Mouse (Mus musculus) gastrocnemius, postnatal 14 days (tissue): Measurements from ENCODE around the gene Tyk2. TPM values are rescaled to one million over a fixed set of nuclear protein-coding genes. Genes with fewer than 3 reads are reported as not detected.

ENCODE experiments used
- DNase-seq: peaks from one replicate; pipeline ENCODE4 v3.0.0; 2021; ENCODE audit warnings: mixed read lengths
- intact Hi-C: fragments of 180-260 bp; cut with DNase I; formaldehyde crosslinking; loops from one replicate; pipeline ENCODE4 v1.15.1; 2025; ENCODE audit warnings: low total_unique reads
- total RNA-seq, 2 experiments: library from RNA; stranded (reverse); gene quantifications; 2 replicates each; pipeline ENCODE4 v1.2.3; 2021

Gene Tyk2
- total RNA-seq, 2 experiments from 2014 or later, result 4.9 to 5.3 TPM

DNA sequence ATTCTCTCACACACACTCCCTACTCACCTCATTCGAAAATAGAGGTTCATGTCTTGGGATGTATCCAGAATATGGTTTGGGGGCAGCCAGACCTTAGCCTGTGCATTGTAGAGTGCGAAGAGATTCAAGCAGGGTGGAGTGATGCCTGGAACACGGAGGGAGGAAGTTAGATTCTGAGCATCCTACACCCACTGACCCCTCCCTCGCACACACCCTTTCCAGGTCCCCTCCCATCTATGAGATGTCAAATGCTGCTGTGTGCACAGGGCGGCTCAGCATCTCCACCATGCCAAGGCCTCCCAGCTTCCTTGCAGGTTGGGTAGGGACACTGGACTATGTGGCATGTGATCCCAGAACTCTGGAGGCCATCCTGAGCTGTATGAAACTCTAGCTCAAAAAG lies 6.2 kb downstream of the Tyk2 start:
- intact Hi-C loops, result no loop called here
- DNase-seq, result no peak

DNA sequence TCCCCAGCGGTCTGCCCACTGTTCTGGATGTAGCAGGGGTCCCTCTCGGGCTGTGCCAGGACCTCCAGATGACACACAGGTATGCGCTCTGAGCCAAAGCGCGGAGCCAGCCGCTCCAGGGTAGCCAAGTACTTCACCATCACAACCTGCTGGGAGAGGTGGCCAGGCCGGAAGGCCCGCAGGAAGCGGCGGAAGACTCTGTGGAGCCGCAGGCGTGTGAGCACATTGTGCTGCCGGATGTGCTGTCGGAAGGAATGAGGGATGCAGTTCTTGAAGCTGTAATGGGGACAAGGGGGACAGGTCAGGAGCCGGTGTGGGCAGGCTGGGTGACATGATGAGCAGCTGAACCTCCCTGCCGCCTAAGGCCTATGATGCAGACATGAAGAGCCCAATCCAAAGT lies 9.6 kb downstream of the Tyk2 start:
- intact Hi-C loops, result no loop called here
- no peak for DNase-seq

DNA sequence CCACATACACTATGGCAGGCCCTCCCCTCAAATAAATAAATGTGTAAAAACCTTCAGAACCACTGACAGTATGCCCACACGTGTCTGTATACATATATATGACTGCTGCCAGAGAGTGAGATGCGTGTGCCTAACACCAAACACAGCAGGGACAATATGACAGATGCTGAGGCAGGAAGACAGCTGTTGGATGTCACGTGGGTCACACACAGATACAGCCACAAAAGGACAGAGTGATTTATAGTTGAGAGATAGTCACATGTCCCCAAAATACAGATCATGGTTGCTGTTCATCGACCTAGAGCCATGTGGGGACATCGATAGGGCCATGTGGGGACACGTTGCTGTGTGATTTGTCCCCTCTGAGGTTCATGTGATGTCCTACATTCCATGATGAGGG lies 14.0 kb downstream of the Tyk2 start:
- DNase-seq, result no peak
- intact Hi-C loops, result no loop called here

DNA sequence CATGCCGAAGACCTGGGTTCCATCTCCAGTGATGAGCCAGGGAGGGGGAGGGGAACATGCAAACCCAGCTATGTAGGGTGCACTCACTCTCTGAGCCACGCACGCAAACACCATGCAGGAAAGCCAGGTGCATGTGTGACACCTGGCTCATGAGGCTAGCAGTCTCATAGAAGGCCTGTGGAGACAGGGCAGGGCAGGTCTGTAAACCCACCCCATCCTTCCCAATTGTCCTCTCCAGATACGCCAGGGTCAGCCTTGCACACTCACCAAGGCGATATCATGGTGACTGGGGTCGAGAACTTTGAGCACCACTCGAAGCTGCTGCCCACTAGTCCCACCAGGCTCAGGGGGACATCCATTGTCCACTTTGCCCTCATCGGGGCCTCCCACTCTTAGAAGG lies 15.9 kb downstream of the Tyk2 start:
- no peak for DNase-seq
- intact Hi-C loops, result no loop called here

DNA sequence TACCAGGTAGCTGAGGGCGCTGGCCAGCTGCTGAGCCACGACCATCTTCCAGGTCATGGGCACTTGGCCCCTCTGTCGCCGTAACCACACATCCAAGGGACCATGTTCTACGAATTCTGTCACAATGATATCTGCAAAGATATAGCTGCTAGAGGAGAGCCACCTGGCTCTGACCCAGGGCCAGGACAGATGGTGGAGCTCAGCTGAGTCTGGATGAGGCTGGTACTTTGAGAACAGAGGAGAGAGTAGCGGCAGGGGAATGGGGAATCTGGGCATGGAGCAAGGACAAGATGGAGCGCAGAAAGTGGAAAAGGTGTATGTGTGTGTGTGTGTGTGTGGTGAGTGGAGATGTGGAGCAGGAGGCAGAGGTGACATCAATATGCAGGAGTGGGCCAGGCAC lies 16.9 kb downstream of the Tyk2 start:
- intact Hi-C loops, result no loop called here
- DNase-seq, result no peak

DNA sequence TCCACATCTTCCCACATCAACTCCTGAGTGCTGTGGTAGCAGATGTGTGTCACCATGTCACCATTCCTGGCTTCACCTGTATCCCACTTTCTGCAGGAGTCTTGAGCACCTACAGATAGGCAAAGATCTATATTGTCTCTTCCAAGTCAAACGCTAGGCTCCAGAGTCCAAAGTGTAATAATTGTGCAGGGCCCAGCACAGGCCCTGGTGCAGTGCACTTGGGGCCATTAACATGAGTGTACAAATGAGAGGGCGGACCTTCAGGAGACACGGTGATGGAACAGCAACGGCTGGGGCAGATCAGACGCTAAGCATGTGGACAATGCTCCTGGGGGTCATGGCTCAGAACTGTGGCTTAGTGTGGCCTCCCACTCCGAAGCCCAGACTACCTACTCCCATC lies 17.3 kb downstream of the Tyk2 start:
- no peak for DNase-seq

DNA sequence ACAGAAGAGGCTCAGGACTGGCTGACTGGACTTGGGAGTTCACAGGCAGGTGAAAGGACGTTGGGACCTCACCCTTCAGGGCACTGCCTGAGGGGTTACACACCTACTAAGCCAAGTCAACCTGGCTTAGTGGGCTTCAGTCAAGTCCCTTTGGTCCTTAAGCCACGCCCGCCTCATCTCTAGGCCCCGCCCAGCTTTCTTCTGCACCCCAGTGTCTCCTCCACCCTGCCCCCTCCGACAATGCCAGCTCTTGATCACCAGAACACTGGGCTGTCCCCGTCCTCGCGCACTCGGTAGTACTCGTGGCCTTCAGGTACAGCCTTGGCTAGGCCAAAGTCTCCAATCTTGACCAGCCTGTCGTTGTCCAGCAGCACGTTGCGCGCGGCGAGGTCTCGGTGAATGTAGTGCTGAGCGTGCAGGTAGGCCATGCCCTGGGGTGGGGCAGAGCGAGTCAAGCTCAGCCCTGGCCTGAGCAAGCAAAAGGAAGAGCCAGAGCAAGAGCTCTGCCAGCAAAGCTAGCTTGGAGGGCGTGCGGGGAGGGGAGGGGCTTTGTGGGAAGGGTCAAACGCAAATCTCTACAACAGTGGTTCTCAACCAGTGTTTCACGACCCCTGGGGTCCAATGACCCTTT lies 23.3 kb downstream of the Tyk2 start:
- DNase-seq, result no peak
- intact Hi-C loops, result no loop called here

More for the DNA sequence above, 17.3 kb downstream of the Tyk2 start:
- intact Hi-C loops, result no loop called here

DNA sequence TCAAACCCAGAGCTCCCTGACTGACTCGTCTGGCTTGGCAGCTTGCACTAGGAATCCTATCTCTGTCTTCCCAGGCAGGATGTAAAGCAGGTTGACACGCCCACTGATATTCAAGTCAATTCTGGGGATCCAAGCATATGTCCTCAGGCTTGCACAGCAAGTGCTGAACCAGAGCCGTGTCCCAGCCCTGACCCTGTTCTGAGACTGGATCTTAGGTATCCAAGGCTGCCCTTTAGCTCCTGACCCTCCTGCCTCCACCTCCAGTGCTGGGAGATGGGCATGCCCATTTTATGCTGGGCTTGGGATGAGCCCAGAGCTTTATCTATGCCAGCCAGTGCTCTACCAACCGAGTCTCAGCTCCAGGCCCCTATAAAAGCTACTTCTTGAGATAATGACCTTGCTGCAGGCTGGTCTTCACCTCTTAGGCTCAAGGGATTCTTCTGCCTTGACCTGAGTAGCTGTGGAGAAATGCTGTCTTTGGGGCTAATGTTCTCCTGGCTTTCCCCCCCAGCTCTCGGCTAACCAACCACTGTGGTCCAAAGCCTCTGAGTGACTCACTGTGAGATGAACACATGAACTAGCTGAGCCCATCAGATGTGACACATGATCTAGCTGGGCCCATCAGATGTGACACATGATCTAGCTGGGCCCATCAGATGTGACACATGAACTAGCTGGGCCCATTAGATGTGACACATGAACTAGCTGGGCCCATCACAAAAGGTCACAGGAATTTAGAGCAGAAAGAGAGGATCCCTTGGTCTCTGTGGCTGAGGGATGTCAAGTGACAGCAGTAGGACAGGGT lies 25.1 kb downstream of the Tyk2 start:
- DNase-seq, result no peak
- intact Hi-C loops, result no loop called here

DNA sequence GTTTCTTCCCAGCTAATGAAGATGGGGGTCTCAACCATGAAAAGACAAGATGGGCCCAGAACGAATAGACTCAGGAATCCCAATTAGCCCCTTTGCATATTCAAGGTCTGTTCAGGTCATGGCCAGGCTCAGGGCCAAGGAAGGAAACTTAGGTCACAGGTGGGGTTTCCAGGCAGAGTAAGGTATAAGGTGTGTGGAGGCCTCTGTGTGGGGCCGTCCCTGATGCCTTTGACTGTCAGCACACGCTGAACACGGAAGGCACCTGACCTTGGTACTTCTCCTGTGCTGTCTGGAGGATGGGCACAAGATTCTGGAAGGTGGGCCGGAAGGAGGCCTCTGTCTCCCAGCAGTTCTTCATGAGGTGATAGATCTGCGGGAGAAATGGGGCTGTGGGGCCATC lies 26.2 kb downstream of the Tyk2 start:
- no peak for DNase-seq
- intact Hi-C loops, result no loop called here

DNA sequence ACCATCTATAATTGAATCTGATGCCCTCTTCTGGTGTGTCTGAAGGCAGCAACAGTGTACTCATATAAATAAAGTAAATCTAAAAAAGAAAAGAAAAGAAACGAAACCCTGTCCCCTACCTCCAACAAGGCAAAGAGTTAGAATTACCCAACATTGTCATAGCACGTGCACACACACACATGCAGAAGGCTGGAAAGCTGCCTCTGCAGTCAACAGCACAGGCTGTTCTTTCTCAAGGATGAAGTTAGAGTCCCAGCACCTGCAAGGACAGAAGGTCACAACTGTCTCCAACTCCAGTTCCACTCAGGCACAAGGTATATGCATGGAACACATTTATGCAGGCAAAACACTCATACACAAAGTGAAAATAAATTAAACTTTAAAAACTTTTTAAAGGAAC lies 29.0 kb downstream of the Tyk2 start:
- intact Hi-C loops, result no loop called here
- DNase-seq, result no peak

DNA sequence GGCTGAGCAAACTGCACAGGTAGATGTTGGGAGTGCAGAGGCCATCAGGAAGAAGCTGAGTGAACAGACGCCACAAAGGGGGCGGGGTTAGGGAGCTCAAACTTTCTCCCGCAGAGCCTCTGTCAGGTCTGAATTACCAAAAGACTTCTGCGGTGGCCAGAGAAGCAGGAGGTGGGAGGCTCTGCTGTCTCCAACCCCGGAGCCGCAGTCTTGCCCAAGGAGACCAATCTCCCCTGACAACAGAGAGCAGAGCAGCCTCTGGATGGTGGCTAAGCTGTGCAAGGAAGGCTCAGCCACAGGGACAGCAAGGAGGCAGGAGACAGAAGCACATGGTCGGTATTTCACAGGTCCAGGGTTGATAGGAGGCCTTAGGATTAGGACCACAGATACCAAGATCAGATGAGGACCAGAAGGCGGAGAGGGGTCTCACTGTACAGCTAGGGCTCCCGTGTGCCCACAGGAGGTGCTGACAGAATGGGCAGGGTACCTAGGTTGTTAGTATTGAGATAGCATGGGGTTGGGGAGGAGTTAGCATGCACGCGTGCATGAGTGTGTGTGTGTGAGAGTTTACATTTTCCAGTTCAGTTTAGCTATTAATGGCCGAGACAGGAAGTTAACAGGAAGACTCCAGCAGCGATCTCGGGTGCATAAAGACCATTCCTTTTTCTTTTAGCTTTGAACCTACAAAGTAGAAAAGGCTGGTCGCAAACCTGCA lies 30.4 kb downstream of the Tyk2 start:
- DNase-seq, result no peak
- intact Hi-C loops, result no loop called here

DNA sequence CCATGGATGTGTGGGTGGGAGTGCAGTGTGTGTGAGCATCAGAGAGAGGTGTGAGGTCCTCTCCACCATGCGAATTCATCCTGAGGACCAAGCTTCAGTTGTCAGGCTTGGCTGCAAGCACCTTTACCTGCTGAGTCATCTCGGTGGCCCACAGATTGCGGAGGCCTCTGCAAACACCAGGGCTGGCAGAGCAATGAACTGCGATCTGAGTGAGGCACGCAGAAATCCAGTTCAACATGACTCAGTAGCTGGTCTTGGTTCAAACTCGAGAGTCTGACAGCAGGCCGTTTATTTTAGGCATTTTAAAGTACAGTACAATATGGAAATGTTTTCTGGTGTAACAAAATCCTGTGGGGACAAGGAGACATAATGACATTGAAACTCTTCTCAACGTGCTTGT lies 33.2 kb downstream of the Tyk2 start:
- intact Hi-C loops, result no loop called here
- DNase-seq, result no peak

DNA sequence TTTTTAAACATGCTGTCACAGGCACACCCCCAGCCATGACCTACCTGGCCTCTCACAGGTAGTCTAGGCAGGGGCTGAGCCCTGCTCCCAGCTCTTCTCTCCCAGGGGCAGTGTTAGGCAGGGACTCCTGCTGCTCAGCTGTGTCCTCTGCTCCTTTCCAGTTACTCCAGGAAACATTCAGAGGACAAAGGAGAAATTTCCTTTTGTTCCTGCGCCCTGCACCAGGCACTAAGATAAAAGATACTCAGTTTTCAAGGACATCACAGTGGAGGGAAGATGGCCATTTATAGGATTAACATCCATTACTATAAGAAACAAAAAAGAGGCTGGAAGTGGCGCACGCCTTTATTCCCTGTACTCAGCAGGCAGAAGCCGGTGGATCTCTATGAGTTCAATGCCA lies 35.1 kb downstream of the Tyk2 start:
- intact Hi-C loops, result no loop called here
- no peak for DNase-seq

DNA sequence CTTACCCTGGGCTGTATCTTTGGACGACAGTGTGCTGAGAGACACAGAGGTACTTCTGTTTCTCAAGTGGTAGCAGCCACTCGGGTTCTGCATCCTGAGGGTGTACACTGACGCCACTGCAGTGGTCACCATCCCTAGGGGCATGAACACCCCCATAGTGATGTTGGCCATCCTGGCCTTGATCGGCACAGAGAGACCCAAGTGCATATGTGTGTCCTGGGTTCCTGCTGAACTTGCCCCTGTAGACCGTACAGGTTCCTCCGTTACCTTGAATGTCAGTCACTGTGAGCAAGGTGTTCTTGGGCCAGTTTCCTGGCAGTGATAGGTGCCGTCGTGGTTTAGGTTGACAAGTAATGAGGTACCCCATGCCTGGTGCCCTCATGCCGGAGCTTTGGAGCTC lies 37.6 kb downstream of the Tyk2 start:
- intact Hi-C loops, result no loop called here
- DNase-seq, result no peak

DNA sequence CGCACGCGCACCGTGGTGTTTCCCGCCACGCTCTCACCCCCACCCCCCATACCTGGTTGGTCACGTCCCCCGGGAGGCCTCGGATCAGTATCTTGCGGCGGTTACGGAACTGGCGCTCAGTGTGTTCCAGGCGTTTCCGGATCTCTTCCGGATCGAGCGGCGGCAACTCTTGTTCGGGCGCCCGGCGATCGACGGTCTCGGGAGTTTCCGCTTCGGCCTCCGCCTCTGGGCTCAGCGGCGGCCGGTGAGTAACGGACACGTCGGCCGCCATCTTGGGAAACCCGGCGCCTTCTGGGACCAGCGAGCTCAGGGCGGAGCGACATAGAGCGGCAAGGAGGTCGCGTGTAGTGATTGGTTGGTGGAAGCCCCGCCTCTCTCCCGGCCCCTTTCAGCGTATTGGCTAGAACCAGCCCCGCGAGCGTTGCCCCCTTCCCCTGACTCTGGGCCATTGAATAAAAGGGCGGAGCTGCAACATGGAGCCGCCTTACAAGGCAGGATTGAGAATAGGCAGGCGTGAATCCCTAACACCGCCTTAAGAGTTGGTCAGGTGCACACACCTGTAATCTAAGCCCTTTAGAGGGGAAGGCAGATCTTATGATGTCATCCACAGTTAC lies 39.2 kb downstream of the Tyk2 start, which contains the start of the genes Gm38431 and Raver1:
Gene Gm38431, minus strand, starts transcription at position 291 of the 614 bp plus-strand sequence.
Gene Raver1, minus strand, starts transcription at position 302 of the 614 bp plus-strand sequence.
- DNase-seq, result peak; percentile 98
- intact Hi-C loops, result no loop called here

DNA sequence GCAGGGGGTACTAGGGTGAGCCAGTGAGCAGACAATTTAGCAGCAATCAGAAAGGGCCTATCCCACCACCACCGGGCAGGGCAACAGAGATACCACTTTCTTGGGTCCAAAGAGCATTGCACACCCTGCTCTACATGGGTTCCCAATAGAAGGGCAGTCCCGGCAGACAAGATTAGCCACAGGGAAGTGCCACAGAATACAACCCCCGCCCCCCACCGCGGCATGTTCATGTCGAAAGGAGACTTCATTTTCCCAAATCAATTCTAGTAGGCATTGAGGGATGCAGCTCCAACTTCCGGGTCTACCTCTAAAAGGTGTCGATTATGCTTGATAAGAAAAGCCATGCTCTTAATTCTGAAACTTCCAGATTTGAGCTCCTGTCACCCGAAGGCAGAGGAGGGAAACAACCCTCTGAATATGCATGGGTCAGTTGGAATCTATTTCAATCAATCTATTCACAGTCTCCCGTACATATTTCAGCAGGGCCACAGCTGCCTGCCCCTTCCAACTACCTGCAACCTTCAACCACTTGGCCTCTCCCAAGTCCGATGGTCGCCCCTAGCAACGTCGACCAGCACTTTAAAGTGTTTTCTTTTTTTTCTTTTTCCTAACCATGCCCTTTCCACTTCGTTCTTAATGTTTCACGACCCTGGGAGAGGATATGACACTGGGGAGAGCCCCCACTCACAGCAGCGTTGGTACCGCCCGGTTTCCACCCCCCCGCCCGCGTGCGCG lies 39.9 kb downstream of the Tyk2 start:
- intact Hi-C loops, result no loop called here
- DNase-seq, result no peak

DNA sequence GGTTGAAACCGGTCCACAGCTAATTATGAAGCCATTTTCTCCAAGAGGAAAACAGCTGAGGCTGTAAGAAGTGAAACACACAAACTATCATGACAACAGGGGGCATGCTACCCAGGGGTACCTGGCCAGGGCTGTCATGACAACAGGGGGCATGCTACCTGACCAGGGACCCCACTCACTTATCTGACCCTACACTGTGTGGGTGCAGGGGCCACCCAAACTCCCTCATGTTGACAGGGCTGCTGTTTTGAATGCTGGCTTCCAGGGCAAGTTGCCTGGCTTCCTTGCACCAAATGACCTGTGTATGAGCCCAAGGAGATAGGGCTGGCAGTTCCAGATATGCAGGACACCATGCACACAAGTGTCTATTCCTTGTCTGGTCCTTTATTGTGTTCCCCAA lies 40.5 kb downstream of the Tyk2 start:
- no peak for DNase-seq
- intact Hi-C loops, result no loop called here

DNA sequence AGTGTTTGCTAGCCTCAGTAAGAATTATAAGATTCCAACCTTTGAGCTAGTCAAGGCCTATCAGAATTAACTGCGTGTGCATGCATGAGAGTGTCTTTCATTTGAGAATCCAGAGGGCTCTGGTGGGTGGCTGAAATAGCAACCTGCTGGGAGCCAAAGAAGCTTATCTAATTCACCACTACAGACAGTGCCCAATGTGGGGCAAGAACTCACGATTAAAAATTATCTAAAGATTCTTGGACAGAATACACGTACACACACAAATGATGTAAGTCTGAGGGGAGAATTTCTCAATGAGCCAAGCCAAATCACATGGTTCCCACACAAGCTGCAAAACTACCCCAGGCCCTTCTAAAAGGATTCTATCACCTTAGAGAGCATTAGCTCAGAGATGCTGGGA lies 47.7 kb downstream of the Tyk2 start:
- intact Hi-C loops, result no loop called here

DNA sequence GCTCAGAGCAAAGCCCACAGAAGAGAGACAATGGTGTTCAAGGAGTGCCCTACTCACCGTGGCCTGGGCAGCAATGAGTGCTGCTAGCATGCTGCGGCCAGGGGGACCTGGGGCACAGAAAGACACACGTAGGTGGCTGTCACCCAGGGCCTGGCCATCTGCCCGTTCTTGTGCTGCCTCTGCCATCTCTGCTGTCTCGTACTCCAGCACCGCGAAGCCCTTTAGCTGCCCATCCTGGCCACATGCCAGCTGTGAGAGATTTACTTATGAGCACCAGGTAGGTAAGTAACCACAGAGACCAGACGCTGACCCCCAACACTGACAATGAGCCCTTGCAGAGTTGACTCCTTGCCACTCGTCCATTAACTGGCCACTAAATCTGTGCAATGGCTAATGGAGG lies 49.9 kb downstream of the Tyk2 start:
- DNase-seq, result no peak
- intact Hi-C loops, result no loop called here

More for the DNA sequence above, 47.7 kb downstream of the Tyk2 start:
- no peak for DNase-seq

DNA sequence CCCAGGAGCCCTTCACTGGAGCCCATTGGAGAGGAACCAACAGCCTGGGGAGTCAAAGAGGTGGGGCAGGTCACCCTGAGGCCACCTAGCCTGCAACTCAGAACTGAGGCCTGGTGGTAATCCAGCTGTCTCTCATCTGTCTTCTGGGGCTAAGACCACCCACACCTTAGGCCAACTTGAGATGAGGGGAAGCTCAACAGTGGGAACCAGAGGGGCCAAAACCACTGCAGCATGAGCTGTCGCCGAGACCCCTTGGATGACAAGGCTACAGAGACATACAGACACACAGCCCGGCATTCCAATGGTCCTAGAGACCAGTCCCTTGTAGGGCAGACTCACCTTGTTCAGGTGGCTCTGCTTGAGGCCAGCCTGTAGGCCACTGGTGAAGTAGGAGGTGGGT lies 55.4 kb downstream of the Tyk2 start:
- intact Hi-C loops, result no loop called here
- DNase-seq, result no peak
